Mouse (Mus musculus) layer of hippocampus, postnatal 10 days (tissue): ENCODE results near the gene Olfr1371. TPM values are rescaled to one million over a fixed set of nuclear protein-coding genes. Genes with fewer than 3 reads are reported as not detected.
"Not testable (repeated sequence)": the region's sequence is repeated elsewhere in the genome, so short reads cannot be mapped to it uniquely, and the experiment has no call there.

Source experiments
- DNase-seq, 2 experiments: peaks; one replicate each; pipeline ENCODE4 v3.0.0; 2021; ENCODE audit warnings: low spot score in 2 of 2
- total RNA-seq, 2 experiments: library from RNA; stranded (reverse); gene quantifications; 2 replicates each; pipeline ENCODE4 v1.2.3; 2021

The Olfr1371 gene
- total RNA-seq, 2 experiments from 2014 or later = not detected

DNA sequence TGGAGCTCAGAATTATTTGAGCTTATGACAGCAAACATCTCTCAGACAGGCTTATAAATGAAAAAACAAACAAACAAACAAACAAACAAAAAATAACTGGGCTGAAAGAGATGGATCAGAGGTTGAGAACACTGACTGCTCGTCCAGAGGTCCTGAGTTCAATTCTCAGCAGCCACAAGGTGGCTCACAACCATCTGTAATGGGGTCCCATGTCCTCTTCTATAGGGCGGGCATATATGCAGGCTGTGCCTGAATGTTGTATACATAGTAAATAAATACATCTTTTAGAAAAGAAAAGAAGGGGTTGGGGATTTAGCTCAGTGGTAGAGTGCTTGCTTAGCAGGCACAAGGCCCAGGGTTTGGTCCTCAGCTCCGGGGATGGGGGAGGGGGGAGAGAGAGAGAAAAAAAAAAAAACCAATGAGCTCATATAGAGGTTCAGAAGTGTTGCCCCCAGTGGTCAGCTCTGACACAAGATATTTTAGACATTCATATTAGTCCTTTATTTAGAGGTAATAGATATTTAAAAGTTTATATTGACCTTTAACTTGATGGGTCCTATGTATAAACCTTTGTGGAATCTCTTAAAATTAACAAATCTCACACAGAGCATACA is 12.3 kb upstream of the Olfr1371 start:
- DNase-seq = peak in 1 of 2 experiments; percentile 5

GRCm38 (mm10) chr11:52223968-52224682 is 10.3 kb upstream of the Olfr1371 start:
- no peak for DNase-seq

- no peak for DNase-seq
Measured at GRCm38 (mm10) chr11:52222891-52223290, 9.1 kb upstream of the Olfr1371 start.

GRCm38 (mm10) chr11:52221921-52222320 is 8.1 kb upstream of the Olfr1371 start:
- DNase-seq = peak in 1 of 2 experiments; percentile 4

DNA sequence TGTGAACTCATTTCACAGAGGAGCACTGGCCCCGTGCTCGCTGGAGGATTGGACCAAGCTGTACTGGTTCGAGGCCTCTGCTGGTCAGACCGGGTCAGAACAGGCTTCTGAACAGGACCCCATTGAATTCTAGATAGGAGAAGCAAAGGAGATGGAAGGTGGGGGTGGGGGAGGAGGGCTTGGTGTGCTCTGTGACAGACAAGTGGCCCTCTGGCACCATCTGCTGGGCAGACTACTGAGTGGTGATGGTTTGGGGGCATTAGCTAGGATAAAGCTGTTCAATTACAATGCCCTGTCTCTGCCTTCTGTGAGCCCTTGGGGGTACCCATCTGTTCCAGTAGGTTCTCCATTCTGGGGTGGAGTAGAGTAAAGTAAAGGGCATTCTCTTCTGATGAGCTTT is 6.5 kb upstream of the Olfr1371 start:
- peak; percentile 87 to 88 for DNase-seq

DNA sequence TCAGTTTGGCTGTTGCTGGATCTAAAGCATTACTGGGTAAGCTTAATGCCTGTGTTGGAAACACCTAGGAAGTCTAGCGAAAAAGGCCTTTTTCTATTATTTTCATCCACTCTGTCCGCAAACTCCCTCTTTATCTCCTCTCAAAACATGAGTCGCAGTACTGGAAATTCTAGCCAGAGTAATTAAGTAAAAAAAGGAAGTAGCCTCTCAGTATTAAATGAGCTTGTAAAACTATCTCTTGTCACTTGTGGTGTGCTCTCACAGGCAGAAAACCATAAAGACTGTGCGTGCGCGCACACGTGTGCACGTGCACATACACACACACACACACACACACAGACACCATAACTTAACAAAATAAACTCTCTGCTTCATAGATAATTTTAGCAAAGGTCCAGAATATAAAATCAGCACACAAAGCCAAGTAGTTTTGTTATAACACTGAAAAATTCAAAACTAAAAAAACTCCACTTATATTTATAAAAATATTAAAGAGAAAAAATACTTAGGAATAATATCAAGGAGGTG is 17.2 kb downstream of the Olfr1371 start:
- DNase-seq = not testable (repeated sequence)

DNA sequence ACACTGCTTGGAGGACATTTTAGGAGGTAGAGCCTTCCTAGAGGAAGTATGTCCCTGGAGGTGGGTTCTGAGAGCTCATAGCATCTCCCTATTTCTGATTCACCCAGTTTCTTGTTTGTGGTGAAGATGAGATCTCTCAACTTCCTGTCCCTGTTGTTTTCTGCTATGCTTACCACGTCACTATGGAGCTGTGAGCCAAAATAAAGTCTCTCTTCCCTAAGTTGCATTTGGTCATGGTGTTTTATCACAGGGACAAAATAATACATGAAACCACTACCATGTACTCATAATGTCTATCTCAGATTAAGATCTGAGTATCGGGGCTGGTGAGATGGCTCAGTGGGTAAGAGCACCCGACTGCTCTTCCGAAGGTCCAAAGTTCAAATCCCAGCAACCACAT is 33.1 kb downstream of the Olfr1371 start:
- DNase-seq = not testable (repeated sequence)

GRCm38 (mm10) chr11:52179897-52180296 is 33.9 kb downstream of the Olfr1371 start:
- not testable (repeated sequence) for DNase-seq

- no peak for DNase-seq
Measured at GRCm38 (mm10) chr11:52168461-52168860, 45.3 kb downstream of the Olfr1371 start.

DNA sequence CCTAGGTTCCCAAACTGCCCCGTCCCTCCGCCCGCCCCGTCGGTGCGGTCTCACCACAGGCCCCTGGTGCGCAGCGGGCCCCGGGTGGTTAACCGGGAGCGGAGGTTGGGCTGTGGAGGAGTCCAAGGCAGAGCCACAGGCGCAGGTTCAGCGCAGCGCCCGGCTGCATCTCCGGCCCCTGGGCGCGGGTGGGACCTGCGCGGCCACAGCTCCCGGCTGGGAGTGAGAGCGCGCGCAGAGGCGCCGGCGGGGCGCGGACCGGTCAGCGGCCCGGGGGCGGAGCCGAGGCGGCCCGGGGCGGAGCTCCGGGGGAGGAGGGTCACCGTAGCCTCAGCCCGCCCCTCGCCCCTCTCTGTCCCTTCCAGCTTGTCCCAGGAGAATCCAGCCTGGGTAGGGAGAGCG is 45.9 kb downstream of the Olfr1371 start:
- DNase-seq = not testable (repeated sequence)

DNA sequence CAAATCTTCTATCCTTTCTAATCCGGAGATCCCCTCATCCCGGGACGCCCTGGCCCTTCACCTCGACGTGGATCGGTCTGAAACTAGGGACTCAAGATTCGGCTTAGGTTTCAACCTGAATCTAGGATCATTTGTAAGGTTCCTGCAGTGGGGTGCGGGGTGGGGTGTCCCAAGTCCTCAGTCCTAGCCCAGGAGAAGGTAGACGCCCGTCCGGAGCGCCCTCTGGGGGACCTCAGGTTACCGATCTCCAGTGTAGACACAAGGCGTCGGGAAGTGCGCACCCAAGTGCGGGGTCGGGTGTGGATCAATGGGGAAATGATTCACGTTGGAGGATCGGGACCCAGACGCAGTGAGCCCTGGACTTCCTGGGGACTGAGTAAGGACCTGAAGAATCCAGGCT is 46.7 kb downstream of the Olfr1371 start:
- peak in 1 of 2 experiments; percentile 15 for DNase-seq

GRCm38 (mm10) chr11:52163926-52164325 is 49.9 kb downstream of the Olfr1371 start:
- DNase-seq = no peak

Other genes with a start within 250 kb of the Olfr1371 start
- gene Cdkn2aipnl, start 246.3 kb downstream of the Olfr1371 start, total RNA-seq = 10 to 100 TPM; 37.4 to 37.8 TPM
- 100 to 1,000 TPM; 153 to 159 TPM for gene Ube2b, start 213.2 kb downstream of the Olfr1371 start, total RNA-seq
- gene Cdkl3, start 209.8 kb downstream of the Olfr1371 start, total RNA-seq = 10 to 100 TPM; 18.8 to 23.4 TPM
- gene Ppp2ca, start 115.3 kb downstream of the Olfr1371 start, total RNA-seq = 100 to 1,000 TPM; 139 to 140 TPM
- gene Olfr1373, start 68.5 kb downstream of the Olfr1371 start, total RNA-seq = not detected
- gene Skp1a, start 18.0 kb upstream of the Olfr1371 start, total RNA-seq = 100 to 1,000 TPM; 464 to 465 TPM
- 1 to 10 TPM; 5.9 to 6.7 TPM for gene Tcf7, start 69.0 kb upstream of the Olfr1371 start, total RNA-seq
- 100 to 1,000 TPM; 546 to 556 TPM for gene Vdac1, start 146.9 kb upstream of the Olfr1371 start, total RNA-seq
- gene 9530068E07Rik, start 182.4 kb upstream of the Olfr1371 start, total RNA-seq = 10 to 100 TPM; 78.7 to 81.4 TPM